Mouse (Mus musculus) megakaryocyte, embryonic 14.5 days (primary cell): ENCODE data around the gene Tmprss11a. TPM values are rescaled to one million over a fixed set of nuclear protein-coding genes. Genes with fewer than 3 reads are reported as not detected.

ENCODE experiments used
- H3K27me3 ChIP-seq: replicated peaks from 2 replicates; pipeline ENCODE3; 2012; ENCODE audit warnings: inconsistent platforms
- H3K36me3 ChIP-seq: replicated peaks from 2 replicates; pipeline ENCODE3; 2012; ENCODE audit warnings: low read length, inconsistent platforms, mixed read lengths
- H3K4me1 ChIP-seq: 2 replicates; pipeline ENCODE4 v1.6.1; 2012; ENCODE audit warnings: inconsistent platforms
- H3K4me3 ChIP-seq: replicated peaks from 2 replicates; pipeline ENCODE3; 2012; ENCODE audit warnings: moderate library complexity, mild to moderate bottlenecking, inconsistent platforms
- H3K9me3 ChIP-seq: 2 replicates; pipeline ENCODE4 v1.6.1; 2012; ENCODE audit warnings: inconsistent platforms
- FLI1 ChIP-seq: IDR thresholded peaks from 2 replicates; pipeline ENCODE4 v1.6.1; 2012; ENCODE audit warnings: low read length, inconsistent platforms, mixed read lengths
- GATA1 ChIP-seq: IDR thresholded peaks from 3 replicates; pipeline ENCODE4 v1.6.1; 2012; ENCODE audit warnings: mixed read lengths, low read length, inconsistent platforms, borderline replicate concordance
- polyA plus RNA-seq: library from polyadenylated mRNA; stranded (reverse); fragments of >175 nt; gene quantifications from 2 replicates; pipeline ENCODE4 v1.2.3, GENCODE M21; 2012; ENCODE audit warnings: low replicate concordance; ENCODE audit not compliant: insufficient read depth

Gene Tmprss11a
- not detected in 2 replicates for polyA plus RNA-seq

DNA sequence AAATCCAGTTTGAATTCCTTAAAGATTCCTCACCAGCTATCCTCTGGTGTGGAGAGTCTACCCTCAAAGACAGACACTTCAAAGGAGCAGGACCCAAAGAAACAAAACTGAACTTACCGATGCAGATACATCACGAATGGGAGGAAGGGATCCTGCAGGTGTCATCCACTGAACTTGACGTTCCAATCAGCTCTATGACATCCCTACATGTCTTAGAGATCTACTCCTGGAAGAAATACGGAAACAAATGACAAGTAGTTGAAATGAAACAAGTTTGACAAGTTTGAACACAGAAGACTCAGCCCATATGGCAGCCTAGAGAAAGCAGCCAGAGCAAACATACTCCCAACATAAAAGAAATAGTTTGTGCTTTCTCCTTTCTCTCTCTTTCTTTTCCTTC lies at the start of gene Tmprss11a:
Gene Tmprss11a (minus strand): TSS at position 101 of the 400 bp plus-strand sequence.
- Histone ChIP-seq H3K36me3 (no peaks in the 10 kb centered on the region), H3K4me1 (no peaks in the 10 kb centered on the region), H3K4me3 (no peak within 1 kb of the TSS), H3K27me3 (no peaks in the 10 kb centered on the region), H3K9me3 (peaks cover 3% of the 10 kb centered on the region; the same call in 1 of the 2 replicates)
- TF ChIP-seq FLI1 (no peak), GATA1 (no peak)

DNA sequence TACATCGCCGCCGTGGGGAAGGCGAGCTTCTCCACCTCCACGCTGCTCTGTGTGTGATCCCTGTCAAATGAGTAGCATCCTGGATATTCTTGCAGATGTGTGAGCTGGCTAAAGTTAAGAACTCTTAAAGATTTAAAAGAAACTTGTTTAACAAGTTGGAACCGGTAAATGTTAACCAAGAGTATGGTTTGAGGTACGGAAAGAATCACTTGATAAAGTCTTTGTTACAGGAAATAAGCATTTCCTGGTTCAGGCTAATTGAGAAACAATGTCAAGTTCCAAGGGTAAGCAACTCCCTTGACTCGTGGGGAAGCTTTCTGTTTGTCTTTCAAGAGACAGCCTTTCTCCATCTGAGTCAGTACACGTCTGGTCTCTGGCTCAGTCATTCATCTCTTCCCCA lies 49.7 kb upstream of the Tmprss11a start, which contains the start of gene Tmprss11g:
Gene Tmprss11g (minus strand): TSS at position 101 of the 400 bp plus-strand sequence.
- Histone ChIP-seq H3K27me3 (no peaks in the 10 kb centered on the region), H3K36me3 (no peaks in the 10 kb centered on the region), H3K4me1 (no peaks in the 10 kb centered on the region), H3K4me3 (no peak within 1 kb of the TSS), H3K9me3 (peaks cover 4% of the 10 kb centered on the region; the same call in 1 of the 2 replicates)
- TF ChIP-seq GATA1: no peak
- no peak for TF ChIP-seq FLI1

DNA sequence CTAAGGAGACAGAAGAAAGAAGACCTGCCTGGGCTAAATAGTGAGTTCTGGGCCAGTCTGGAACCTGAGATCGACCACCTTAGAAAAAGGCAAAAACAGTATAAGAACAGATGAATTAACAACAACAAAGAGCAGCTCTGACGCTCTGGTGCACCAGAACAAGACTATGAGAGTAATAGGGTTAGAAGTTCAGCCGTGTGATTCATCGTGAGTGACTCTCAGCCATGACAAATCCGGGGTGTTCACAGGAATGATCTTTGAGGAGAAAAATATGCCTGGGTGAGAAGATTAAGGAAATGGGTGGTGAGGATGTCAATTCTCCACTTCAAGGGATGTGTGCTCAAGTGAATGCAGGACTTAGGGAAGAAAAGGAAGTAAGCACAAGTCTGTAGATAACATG lies 42.7 kb upstream of the Tmprss11a start:
- Histone ChIP-seq H3K36me3 (no peaks in the 10 kb centered on the region), H3K4me1 (no peaks in the 10 kb centered on the region), H3K27me3 (no peaks in the 10 kb centered on the region), H3K9me3 (no peaks in the 10 kb centered on the region), H3K4me3 (no peak overlapping the region)
- TF ChIP-seq FLI1: no peak
- TF ChIP-seq GATA1: no peak

DNA sequence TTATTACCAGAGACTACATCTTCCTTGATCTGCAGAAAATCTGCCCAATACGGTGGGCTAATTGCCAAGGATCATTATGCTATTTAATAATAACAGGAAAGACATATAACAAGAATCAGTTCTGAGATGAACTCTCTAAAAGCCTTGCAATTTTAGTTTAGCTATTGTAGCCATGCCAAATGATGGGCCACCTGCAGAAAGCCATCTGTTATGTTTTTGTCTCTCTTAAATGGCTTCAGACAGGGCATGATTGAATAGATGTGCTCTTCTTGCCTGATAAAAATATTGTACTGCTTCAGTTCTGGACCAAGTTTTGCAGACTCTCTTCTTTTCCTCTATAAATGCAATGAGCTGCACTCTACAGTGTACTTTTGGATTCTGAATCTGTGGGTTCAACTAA lies 24.7 kb upstream of the Tmprss11a start:
- H3K36me3 ChIP-seq: no peaks in the 10 kb centered on the region
- H3K27me3 ChIP-seq: no peaks in the 10 kb centered on the region
- no peaks in the 10 kb centered on the region for H3K4me1 ChIP-seq
- no peaks in the 10 kb centered on the region for H3K9me3 ChIP-seq
- TF ChIP-seq FLI1: no peak
- TF ChIP-seq GATA1: no peak
- H3K4me3 ChIP-seq: no peak overlapping the region

DNA sequence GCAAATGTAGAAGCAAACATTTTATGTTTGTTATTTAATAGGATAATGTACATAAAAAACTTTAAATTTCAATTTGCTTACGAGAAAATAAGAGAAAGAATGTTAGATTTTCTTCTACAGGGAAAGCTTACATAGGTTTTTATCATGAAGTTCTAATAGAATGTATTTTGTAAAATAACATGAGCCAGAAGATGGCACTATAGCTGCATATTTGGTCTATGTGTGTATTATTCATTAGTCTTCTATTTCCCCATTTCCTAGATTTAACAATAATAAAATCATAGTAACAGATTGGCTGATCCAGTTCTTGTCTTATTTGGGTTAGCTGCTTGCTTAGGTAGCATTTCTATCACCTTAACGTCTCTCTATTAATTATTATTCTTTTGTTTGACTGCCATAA lies 13.8 kb upstream of the Tmprss11a start:
- TF ChIP-seq FLI1: no peak
- no peak for TF ChIP-seq GATA1
- H3K36me3 ChIP-seq: no peaks in the 10 kb centered on the region
- no peaks in the 10 kb centered on the region for H3K4me1 ChIP-seq
- H3K9me3 ChIP-seq: no peaks in the 10 kb centered on the region
- H3K4me3 ChIP-seq: no peak overlapping the region
- H3K27me3 ChIP-seq: no peaks in the 10 kb centered on the region

DNA sequence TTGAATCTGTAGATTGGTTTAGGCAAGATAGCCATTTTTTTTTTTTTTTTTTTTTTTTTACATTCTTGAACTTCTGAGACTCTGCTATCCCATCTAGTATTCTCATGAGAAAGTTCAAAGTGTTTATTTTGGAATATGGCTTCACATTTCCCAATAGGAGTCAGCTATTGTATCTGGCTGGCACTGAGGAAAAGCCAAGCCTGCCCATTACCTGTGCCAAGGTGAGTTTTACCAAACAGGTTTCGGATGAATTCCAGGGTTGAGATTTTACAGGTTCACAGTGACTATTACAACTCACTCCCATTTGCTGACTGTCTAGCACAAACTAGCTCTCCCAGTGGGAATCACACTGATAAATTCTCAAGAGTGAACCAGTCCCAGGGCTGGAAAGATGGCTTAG lies 13.2 kb upstream of the Tmprss11a start:
- no peak for TF ChIP-seq GATA1
- Histone ChIP-seq H3K36me3 (no peaks in the 10 kb centered on the region), H3K4me3 (no peak overlapping the region), H3K4me1 (no peaks in the 10 kb centered on the region), H3K9me3 (no peaks in the 10 kb centered on the region), H3K27me3 (no peaks in the 10 kb centered on the region)

DNA sequence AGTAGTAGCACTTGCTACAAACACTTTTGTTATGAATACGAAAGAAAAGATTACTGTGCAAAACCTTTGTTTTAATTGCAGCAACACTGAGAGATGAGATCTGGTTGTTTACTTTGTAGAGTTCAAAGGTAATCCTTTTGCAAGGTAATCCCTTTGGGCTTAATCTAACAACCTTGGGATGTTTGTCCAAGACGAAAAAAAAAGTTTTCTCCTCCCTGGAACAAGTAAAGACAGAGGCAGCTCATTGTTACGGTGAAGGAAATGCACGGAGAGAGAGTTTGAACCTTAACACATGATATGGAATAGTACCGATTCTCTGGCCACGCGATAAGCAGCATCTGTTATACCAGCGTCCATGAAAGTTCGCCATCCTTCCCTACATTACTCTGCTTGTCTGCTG lies 5.1 kb upstream of the Tmprss11a start:
- Histone ChIP-seq H3K4me1 (no peaks in the 10 kb centered on the region), H3K36me3 (no peaks in the 10 kb centered on the region), H3K4me3 (no peak overlapping the region), H3K9me3 (no peaks in the 10 kb centered on the region), H3K27me3 (no peaks in the 10 kb centered on the region)
- TF ChIP-seq GATA1 (no peak), FLI1 (no peak)

DNA sequence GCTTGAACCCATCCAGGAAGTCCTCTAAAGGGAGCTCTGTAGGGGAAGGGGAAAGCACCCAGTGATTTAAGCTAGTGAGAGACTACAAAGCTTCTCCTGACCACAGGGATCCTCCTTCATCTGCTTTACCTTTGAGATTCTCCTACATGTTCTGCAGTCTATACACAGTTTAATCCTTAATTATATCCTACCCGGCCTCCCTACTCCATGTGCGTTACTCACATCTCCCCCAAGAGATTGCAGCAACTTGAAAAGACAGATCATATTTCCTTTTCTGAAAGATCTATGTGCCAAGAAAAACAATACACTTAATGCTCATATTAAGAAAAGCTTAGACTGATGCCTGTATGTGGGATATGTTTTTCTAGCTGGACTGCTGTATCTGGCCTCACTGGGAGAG lies 29.5 kb downstream of the Tmprss11a start:
- Histone ChIP-seq H3K36me3 (no peaks in the 10 kb centered on the region), H3K4me1 (no peaks in the 10 kb centered on the region), H3K27me3 (no peaks in the 10 kb centered on the region), H3K9me3 (no peaks in the 10 kb centered on the region), H3K4me3 (no peak overlapping the region)
- TF ChIP-seq FLI1: no peak
- TF ChIP-seq GATA1: no peak

DNA sequence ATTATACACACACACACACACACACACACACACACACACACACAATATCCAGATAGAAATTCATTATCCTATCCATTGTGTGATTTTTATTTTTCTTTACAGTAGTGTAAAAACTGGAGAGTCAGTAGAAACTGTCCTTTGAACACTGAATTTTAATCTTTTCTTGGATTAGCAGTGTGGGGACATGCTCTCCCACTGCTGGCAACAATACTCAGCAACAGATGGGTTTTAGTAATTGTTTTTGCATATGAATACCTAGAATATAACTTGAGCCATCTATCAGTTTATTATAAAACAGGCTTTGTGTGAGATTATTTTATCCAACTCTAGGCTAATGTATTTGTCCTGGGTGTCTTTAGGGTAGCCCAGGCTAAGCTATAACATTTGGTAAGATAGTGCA lies 30.2 kb downstream of the Tmprss11a start:
- no peaks in the 10 kb centered on the region for H3K27me3 ChIP-seq
- no peak overlapping the region for H3K4me3 ChIP-seq
- no peaks in the 10 kb centered on the region for H3K36me3 ChIP-seq
- no peaks in the 10 kb centered on the region for H3K9me3 ChIP-seq
- TF ChIP-seq GATA1 (no peak), FLI1 (no peak)
- H3K4me1 ChIP-seq: no peaks in the 10 kb centered on the region

DNA sequence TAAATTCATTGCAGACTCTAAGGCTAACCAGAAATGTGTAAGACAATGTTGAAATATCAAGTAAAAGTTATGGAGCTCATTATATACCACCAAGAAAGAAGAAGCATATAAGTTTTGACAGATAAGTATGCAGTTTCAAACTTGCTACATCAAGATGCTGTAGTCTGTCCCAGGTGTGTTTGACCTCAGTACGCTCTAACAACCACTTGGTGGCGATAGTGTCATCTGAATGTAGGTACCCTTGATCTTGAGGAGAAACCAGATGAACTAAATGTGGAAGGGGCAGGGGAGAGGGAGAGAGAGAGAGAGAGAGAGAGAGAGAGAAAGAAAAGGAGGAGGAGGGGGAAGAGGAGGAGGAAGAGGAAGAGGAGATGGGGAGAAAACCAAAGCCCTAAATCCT lies 36.1 kb downstream of the Tmprss11a start:
- H3K4me3 ChIP-seq: no peak overlapping the region
- no peaks in the 10 kb centered on the region for H3K36me3 ChIP-seq
- no peaks in the 10 kb centered on the region for H3K27me3 ChIP-seq
- H3K4me1 ChIP-seq: no peaks in the 10 kb centered on the region
- H3K9me3 ChIP-seq: no peaks in the 10 kb centered on the region
- TF ChIP-seq FLI1 (no peak), GATA1 (no peak)

DNA sequence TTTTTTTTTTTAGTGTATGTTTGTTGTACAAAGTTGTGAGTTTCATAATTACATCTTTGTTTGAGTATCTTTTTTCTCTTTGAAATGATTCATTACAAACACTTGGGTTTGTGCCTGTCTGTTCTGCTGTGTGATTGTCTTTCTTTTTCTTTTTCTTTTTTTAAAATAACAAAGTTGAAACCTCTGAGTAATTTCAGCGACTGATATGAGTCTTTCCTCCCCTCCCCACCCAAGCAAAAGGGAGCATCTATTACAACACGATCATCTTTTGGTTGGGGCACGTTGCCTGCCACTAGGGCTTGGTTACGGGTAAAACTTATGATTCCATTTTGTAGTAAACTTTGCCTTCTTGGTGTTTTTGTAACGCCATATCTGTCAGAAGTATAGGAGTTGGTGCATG lies 37.7 kb downstream of the Tmprss11a start:
- Histone ChIP-seq H3K4me3 (no peak overlapping the region), H3K4me1 (no peaks in the 10 kb centered on the region), H3K27me3 (no peaks in the 10 kb centered on the region), H3K9me3 (no peaks in the 10 kb centered on the region), H3K36me3 (no peaks in the 10 kb centered on the region)
- TF ChIP-seq FLI1 (no peak), GATA1 (no peak)
